Mouse (Mus musculus): ENCODE measurements around the gene Arrb1.

The Arrb1 gene

GRCm38 (mm10) chr7:99534901-99535735 is at the start of gene Arrb1:
Gene Arrb1 (plus strand): TSS chr7:99535466.
- in situ Hi-C loops (cut with MboI; ENCODE audit: low pct_unique_long_range_greater_than_20kb in 1 of 2, low sequenced_read_pairs in 2 of 2, unreplicated experiment in 1 of 2): no loop called here

GRCm38 (mm10) chr7:99489708-99490107 is 45.6 kb upstream of the Arrb1 start:
- in situ Hi-C loops (cut with MboI; ENCODE audit: low pct_unique_long_range_greater_than_20kb in 1 of 2, low sequenced_read_pairs in 2 of 2, unreplicated experiment in 1 of 2): loop anchor here in 1 of 2 experiments (10.0 kb wide), 1 partner anchor 305 kb away; no protein-coding TSS in a partner anchor

GRCm38 (mm10) chr7:99499128-99499527 is 36.1 kb upstream of the Arrb1 start:
- in situ Hi-C loops (cut with MboI; ENCODE audit: low pct_unique_long_range_greater_than_20kb in 1 of 2, low sequenced_read_pairs in 2 of 2, unreplicated experiment in 1 of 2): loop anchor here in 1 of 2 experiments (5.0 to 10.0 kb wide), 2 partner anchors 93 to 296 kb away; no protein-coding TSS in a partner anchor

- in situ Hi-C loops (cut with MboI; ENCODE audit: low pct_unique_long_range_greater_than_20kb in 1 of 2, low sequenced_read_pairs in 2 of 2, unreplicated experiment in 1 of 2): loop anchor here in 1 of 2 experiments (10.0 kb wide), 1 partner anchor 55 kb away; no protein-coding TSS in a partner anchor
Observed at GRCm38 (mm10) chr7:99500201-99500600, 35.1 kb upstream of the Arrb1 start.

GRCm38 (mm10) chr7:99500655-99501054 is 34.6 kb upstream of the Arrb1 start:
- in situ Hi-C loops (cut with MboI; ENCODE audit: low pct_unique_long_range_greater_than_20kb in 1 of 2, low sequenced_read_pairs in 2 of 2, unreplicated experiment in 1 of 2): loop anchor here in 1 of 2 experiments (10.0 kb wide), 1 partner anchor 54 kb away; no protein-coding TSS in a partner anchor

GRCm38 (mm10) chr7:99501148-99501547 is 34.1 kb upstream of the Arrb1 start:
- in situ Hi-C loops (cut with MboI; ENCODE audit: low pct_unique_long_range_greater_than_20kb in 1 of 2, low sequenced_read_pairs in 2 of 2, unreplicated experiment in 1 of 2): loop anchor here in 1 of 2 experiments (10.0 kb wide), 1 partner anchor 54 kb away; no protein-coding TSS in a partner anchor

GRCm38 (mm10) chr7:99504556-99504955 is 30.7 kb upstream of the Arrb1 start:
- in situ Hi-C loops (cut with MboI; ENCODE audit: low pct_unique_long_range_greater_than_20kb in 1 of 2, low sequenced_read_pairs in 2 of 2, unreplicated experiment in 1 of 2): loop anchor here in 1 of 2 experiments (10.0 kb wide), 1 partner anchor 50 kb away; no protein-coding TSS in a partner anchor

- in situ Hi-C loops (cut with MboI; ENCODE audit: low pct_unique_long_range_greater_than_20kb in 1 of 2, low sequenced_read_pairs in 2 of 2, unreplicated experiment in 1 of 2): loop anchor here (5.0 to 10.0 kb wide), 2 partner anchors 34 to 47 kb away; no protein-coding TSS in a partner anchor
Observed at GRCm38 (mm10) chr7:99508187-99508586, 27.1 kb upstream of the Arrb1 start.

GRCm38 (mm10) chr7:99510087-99510501 is 25.2 kb upstream of the Arrb1 start:
- in situ Hi-C loops (cut with MboI; ENCODE audit: low pct_unique_long_range_greater_than_20kb in 1 of 2, low sequenced_read_pairs in 2 of 2, unreplicated experiment in 1 of 2): no loop called here

- in situ Hi-C loops (cut with MboI; ENCODE audit: low pct_unique_long_range_greater_than_20kb in 1 of 2, low sequenced_read_pairs in 2 of 2, unreplicated experiment in 1 of 2): no loop called here
Observed at GRCm38 (mm10) chr7:99516092-99516813, 19.0 kb upstream of the Arrb1 start.

GRCm38 (mm10) chr7:99516814-99517157 is 18.5 kb upstream of the Arrb1 start:
- in situ Hi-C loops (cut with MboI; ENCODE audit: low pct_unique_long_range_greater_than_20kb in 1 of 2, low sequenced_read_pairs in 2 of 2, unreplicated experiment in 1 of 2): no loop called here

GRCm38 (mm10) chr7:99518954-99519644 is 16.2 kb upstream of the Arrb1 start:
- in situ Hi-C loops (cut with MboI; ENCODE audit: low pct_unique_long_range_greater_than_20kb in 1 of 2, low sequenced_read_pairs in 2 of 2, unreplicated experiment in 1 of 2): no loop called here

GRCm38 (mm10) chr7:99523121-99523520 is 12.1 kb upstream of the Arrb1 start:
- in situ Hi-C loops (cut with MboI; ENCODE audit: low pct_unique_long_range_greater_than_20kb in 1 of 2, low sequenced_read_pairs in 2 of 2, unreplicated experiment in 1 of 2): no loop called here

GRCm38 (mm10) chr7:99523837-99524236 is 11.4 kb upstream of the Arrb1 start:
- in situ Hi-C loops (cut with MboI; ENCODE audit: low pct_unique_long_range_greater_than_20kb in 1 of 2, low sequenced_read_pairs in 2 of 2, unreplicated experiment in 1 of 2): no loop called here

GRCm38 (mm10) chr7:99528547-99528946 is 6.7 kb upstream of the Arrb1 start:
- in situ Hi-C loops (cut with MboI; ENCODE audit: low pct_unique_long_range_greater_than_20kb in 1 of 2, low sequenced_read_pairs in 2 of 2, unreplicated experiment in 1 of 2): no loop called here

- in situ Hi-C loops (cut with MboI; ENCODE audit: low pct_unique_long_range_greater_than_20kb in 1 of 2, low sequenced_read_pairs in 2 of 2, unreplicated experiment in 1 of 2): no loop called here
Observed at GRCm38 (mm10) chr7:99529410-99529809, 5.9 kb upstream of the Arrb1 start.

GRCm38 (mm10) chr7:99531408-99531970 is 3.8 kb upstream of the Arrb1 start:
- in situ Hi-C loops (cut with MboI; ENCODE audit: low pct_unique_long_range_greater_than_20kb in 1 of 2, low sequenced_read_pairs in 2 of 2, unreplicated experiment in 1 of 2): no loop called here

- in situ Hi-C loops (cut with MboI; ENCODE audit: low pct_unique_long_range_greater_than_20kb in 1 of 2, low sequenced_read_pairs in 2 of 2, unreplicated experiment in 1 of 2): no loop called here
Observed at GRCm38 (mm10) chr7:99532526-99532925, 2.7 kb upstream of the Arrb1 start.

All from mouse embryonic stem cell (cell line).